Mouse (Mus musculus): ENCODE measurements around the gene Fopnl.

- TF ChIP-seq BHLHE40 (IDR thresholded peaks at IDR 0.05; ENCODE audit: borderline replicate concordance, low read depth, low read length) (no peak), MAX (IDR thresholded peaks at IDR 0.05; ENCODE audit: low read length) (no peak), USF1 (IDR thresholded peaks at IDR 0.05; ENCODE audit: low read depth, low read length) (0 out of 2 replicates have a peak, but pooled peaks have one; percentile 9), UBTF (IDR thresholded peaks at IDR 0.05; ENCODE audit: borderline replicate concordance, insufficient read depth, low read depth, low read length) (no peak), CHD2 (IDR thresholded peaks at IDR 0.05; ENCODE audit: low read length) (no peak), GATA1 (IDR thresholded peaks at IDR 0.05; ENCODE audit: low read depth, low read length) (no peak), HCFC1 (IDR thresholded peaks at IDR 0.05; ENCODE audit: low read depth, low read length) (no peak; the same call in 1 of the 2 replicates), CTCF (IDR thresholded peaks at IDR 0.05 in 2 of 3, conservative IDR thresholded peaks at IDR 0.05 in 1 of 3; ENCODE audit: control insufficient read depth in 1 of 3, insufficient read depth in 1 of 3, low read depth in 2 of 3, low read length in 3 of 3, poor library complexity in 1 of 3, severe bottlenecking in 1 of 3) (peak; percentile 71 to 100 (median 94)), ZMIZ1 (IDR thresholded peaks at IDR 0.05; ENCODE audit: low read depth, low read length) (no peak), ZKSCAN1 (IDR thresholded peaks at IDR 0.05; ENCODE audit: low read depth, low read length) (no peak), ZNF384 (IDR thresholded peaks at IDR 0.05; ENCODE audit: low read depth, low read length) (peak; percentile 41; the same call in 1 of the 2 replicates)
Measured at GRCm38 (mm10) chr16:14311371-14311770, 5.8 kb downstream of the Fopnl start.

All from MEL (cell line).